Mouse (Mus musculus): ENCODE data around the gene Plin4.

DNA sequence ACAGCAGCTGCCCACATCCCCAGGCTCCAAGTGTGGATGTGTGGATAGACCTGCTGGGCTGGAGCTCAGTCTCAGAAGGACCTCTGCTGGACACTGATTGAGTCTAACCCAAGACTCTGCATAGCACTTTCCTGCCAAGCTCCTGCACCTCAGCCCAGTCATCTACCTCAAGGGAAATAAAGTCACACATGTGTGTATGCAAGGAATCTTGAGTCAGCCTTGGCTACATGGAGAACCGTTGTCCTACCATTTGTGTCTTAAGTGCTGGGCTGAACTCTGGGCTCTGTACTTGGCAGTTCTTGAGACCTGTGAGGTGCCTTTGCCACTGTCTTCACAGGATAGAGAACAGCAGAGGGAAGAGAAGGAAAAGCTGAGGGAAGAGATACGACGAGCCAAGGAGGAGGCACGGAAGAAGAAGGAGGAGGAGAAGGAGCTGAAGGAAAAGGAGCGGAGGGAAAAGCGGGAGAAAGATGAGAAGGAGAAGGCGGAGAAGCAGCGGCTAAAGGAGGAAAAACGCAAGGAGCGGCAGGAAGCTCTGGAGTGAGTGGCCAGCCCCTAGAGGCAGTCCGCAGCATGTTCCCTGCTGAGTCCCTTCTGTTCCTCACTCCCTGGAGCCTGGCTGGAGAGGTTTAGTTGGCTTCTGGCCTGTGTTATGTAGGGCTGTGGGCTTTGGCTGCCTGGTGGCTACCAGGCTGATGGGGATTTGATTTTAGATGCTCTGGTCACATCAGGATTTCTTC is 52.1 kb downstream of the Plin4 start:
- TF ChIP-seq CTCF (IDR thresholded peaks at IDR 0.05; ENCODE audit: low read depth, low read length) (peak; percentile 35; the same call in 1 of the 2 replicates), POLR2A (IDR thresholded peaks at IDR 0.05; ENCODE audit: extremely low read depth, insufficient read depth, low read length) (no peak)

Measured in liver, adult 2 months (tissue).